Mouse (Mus musculus): ENCODE results near the gene Pabpc1l.

GRCm38 (mm10) chr2:164098603-164099250 lies 73.5 kb downstream of the Pabpc1l start:
- TF ChIP-seq POLR2A (IDR thresholded peaks at IDR 0.05; ENCODE audit: borderline replicate concordance, low read depth, low read length) (no peak), CTCF (IDR thresholded peaks at IDR 0.05; ENCODE audit: low read depth, low read length) (no peak)

Measured in bone marrow macrophage, adult 2 months (primary cell).